16 mouse cellular contexts compared by ENCODE assay signal in the genomic region with DNA sequence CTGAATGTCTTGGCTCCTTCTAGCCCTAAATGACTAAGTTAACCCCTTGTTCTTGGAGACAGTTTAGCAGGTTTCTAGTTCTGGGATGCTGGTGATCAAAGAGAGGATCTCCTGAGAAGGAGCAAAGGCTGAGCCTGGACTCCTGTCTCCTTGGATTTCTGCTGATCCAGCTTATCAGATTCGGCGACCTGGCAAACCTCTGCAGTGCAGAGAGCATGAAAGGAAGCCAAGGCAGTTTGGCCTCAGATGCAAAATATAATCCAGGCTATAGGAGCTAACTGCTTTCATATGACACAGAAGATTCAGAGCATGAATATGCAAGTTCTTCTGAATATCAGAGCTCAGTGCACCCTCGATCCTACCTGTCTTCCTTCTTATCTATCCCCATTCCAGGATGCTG.
"Had no signal": no experiment of that assay in that cellular context is flagged by ENCODE, and none has a peak within 500 bp of the region (broad histone marks: within the 10 kb centered on the region; RNA-seq: fewer than 3 reads in every experiment).

No protein-coding gene starts in this region.

- DNase-seq: retina, postnatal 1 day; right cerebral cortex, adult 18-20 months; right cerebral cortex, postnatal 14 days; right cerebral cortex, postnatal 25 days; right cerebral cortex, postnatal 4 days; spleen, adult 18-20 months; thymus, adult 18-20 months; thymus, adult 2 months; thymus, postnatal 14 days; thymus, postnatal 25 days; thymus, postnatal 36 days; thymus, postnatal 4 days had no signal

- H3K27ac ChIP-seq: neural tube, embryonic 13.5 days; neural tube, embryonic 15.5 days; stomach, embryonic 15.5 days; stomach, postnatal 0 days had no signal

- H3K4me3 ChIP-seq: neural tube, embryonic 13.5 days; neural tube, embryonic 15.5 days; stomach, embryonic 15.5 days had no signal
